Mouse (Mus musculus) ES-E14 (cell line): ENCODE results near the gene Psg16. TPM values are rescaled to one million over a fixed set of nuclear protein-coding genes. Genes with fewer than 3 reads are reported as not detected.

Source experiments
- DNase-seq: peaks from one replicate; pipeline ENCODE4 v3.0.0-alpha.2; 2013; ENCODE audit warnings: low read depth, low spot score
- H3K27ac ChIP-seq: 2 replicates; pipeline ENCODE4 v1.5.1; 2012; ENCODE audit warnings: low read depth, mild to moderate bottlenecking, low read length, moderate library complexity, mixed read lengths; ENCODE audit not compliant: poor library complexity, insufficient read depth, severe bottlenecking
- H3K36me3 ChIP-seq: 2 replicates; pipeline ENCODE4 v1.6.1; 2012; ENCODE audit warnings: mild to moderate bottlenecking, low read length, moderate library complexity, mixed read lengths; ENCODE audit not compliant: control insufficient read depth, poor library complexity, insufficient read depth, severe bottlenecking
- H3K4me1 ChIP-seq, 2 experiments: fragments of 150-350 bp in 1 of 2; sonication (generic) in 1 of 2; 2 replicates each; pipeline ENCODE4 v1.6.1; 2012; ENCODE audit warnings: low read length in 2 of 2, mild to moderate bottlenecking in 1 of 2, mixed read lengths in 1 of 2; ENCODE audit not compliant: control insufficient read depth in 2 of 2, insufficient read depth in 2 of 2, poor library complexity in 1 of 2
- H3K4me3 ChIP-seq, 2 experiments: fragments of 150-350 bp in 1 of 2; sonication (generic) in 1 of 2; 2 replicates each; pipeline ENCODE4 v1.5.1; 2012; ENCODE audit warnings: low read length in 2 of 2, low read depth in 1 of 2, mild to moderate bottlenecking in 1 of 2, mixed read lengths in 1 of 2; ENCODE audit not compliant: insufficient read depth in 1 of 2, poor library complexity in 1 of 2, severe bottlenecking in 1 of 2
- H3K9ac ChIP-seq: 2 replicates; pipeline ENCODE4 v1.6.1; 2012; ENCODE audit warnings: low read depth, mild to moderate bottlenecking, low read length, mixed read lengths; ENCODE audit not compliant: poor library complexity, insufficient read depth, severe bottlenecking
- H3K9me3 ChIP-seq: fragments of 150-350 bp; sonication (generic); 2 replicates; pipeline ENCODE4 v1.6.1; 2012; ENCODE audit warnings: low read depth, mild to moderate bottlenecking, low read length; ENCODE audit not compliant: control insufficient read depth, insufficient read depth
- CHD2 ChIP-seq: IDR thresholded peaks from 2 replicates; pipeline ENCODE4 v1.6.1; 2014; ENCODE audit warnings: mild to moderate bottlenecking, low read depth, low read length, inconsistent platforms
- HCFC1 ChIP-seq: IDR thresholded peaks from 2 replicates; pipeline ENCODE4 v1.6.1; 2012; ENCODE audit warnings: low read length, inconsistent platforms, borderline replicate concordance; ENCODE audit not compliant: insufficient read depth
- MAFK ChIP-seq: IDR thresholded peaks from 2 replicates; pipeline ENCODE4 v1.6.1; 2014; ENCODE audit warnings: mild to moderate bottlenecking, low read depth, low read length, inconsistent platforms; ENCODE audit not compliant: insufficient read depth
- ZC3H11A ChIP-seq: IDR thresholded peaks from 2 replicates; pipeline ENCODE4 v1.6.1; 2012; ENCODE audit warnings: low read depth, mild to moderate bottlenecking, inconsistent platforms, low read length, borderline replicate concordance
- ZNF384 ChIP-seq: IDR thresholded peaks from 2 replicates; pipeline ENCODE4 v1.6.1; 2012; ENCODE audit warnings: low read depth, low read length, inconsistent platforms
- in situ Hi-C, 2 experiments: fragments of 600-800 bp; cut with MboI; formaldehyde crosslinking; loops; one replicate each; pipeline ENCODE4 v1.15.1; 2025; ENCODE audit warnings: low sequenced_read_pairs in 2 of 2, inconsistent platforms in 1 of 2; ENCODE audit not compliant: unreplicated experiment in 2 of 2
- total RNA-seq: library from RNA; depleted of rRNA; stranded (reverse); fragments of 300-350 nt; gene quantifications from 2 replicates; pipeline ENCODE4 v1.2.3, GENCODE M21; 2012

The Psg16 gene
- total RNA-seq, 1 experiment = 0.31 TPM

GRCm38 (mm10) chr7:17030239-17030638 is 43.6 kb upstream of the Psg16 start:
- Histone ChIP-seq H3K4me1 (peaks cover 0 to 12% of the 10 kb centered on the region in 2 experiments; a peak in 2 of 4 replicates), H3K9me3 (no peaks in the 10 kb centered on the region), H3K36me3 (peaks cover 5% of the 10 kb centered on the region; the same call in 1 of the 2 replicates), H3K4me3 (no peak overlapping the region), H3K9ac (no peak overlapping the region), H3K27ac (no peak overlapping the region)
- no peak for DNase-seq
- in situ Hi-C loops = no loop called here
- TF ChIP-seq ZNF384 (no peak), HCFC1 (no peak), ZC3H11A (no peak), MAFK (no peak), CHD2 (no peak)

- H3K9me3 ChIP-seq = no peaks in the 10 kb centered on the region
- no peaks in the 10 kb centered on the region for H3K36me3 ChIP-seq
- H3K4me1 ChIP-seq = no peaks in the 10 kb centered on the region
- no peak for TF ChIP-seq MAFK
- TF ChIP-seq ZNF384 = no peak
- no peak for TF ChIP-seq HCFC1
- in situ Hi-C loops = no loop called here
- H3K4me3 ChIP-seq = no peak overlapping the region
- H3K27ac ChIP-seq = no peak overlapping the region
- no peak overlapping the region for H3K9ac ChIP-seq
- no peak for DNase-seq
Measured at GRCm38 (mm10) chr7:17038018-17038695, 35.7 kb upstream of the Psg16 start.

- H3K4me3 ChIP-seq = no peak overlapping the region
- H3K36me3 ChIP-seq = 0 out of 2 replicates have a peak, but pooled peaks cover 2% of the 10 kb centered on the region
- H3K9me3 ChIP-seq = no peaks in the 10 kb centered on the region
- H3K27ac ChIP-seq = no peak overlapping the region
- no peaks in the 10 kb centered on the region for H3K4me1 ChIP-seq
- no peak for TF ChIP-seq ZNF384
- TF ChIP-seq MAFK = no peak
- TF ChIP-seq CHD2 = no peak
- H3K9ac ChIP-seq = no peak overlapping the region
- DNase-seq = no peak
- in situ Hi-C loops = no loop called here
Measured at GRCm38 (mm10) chr7:17039373-17039772, 34.5 kb upstream of the Psg16 start.

- no peak overlapping the region for H3K27ac ChIP-seq
- no peak for TF ChIP-seq MAFK
- H3K4me3 ChIP-seq = no peak overlapping the region
- no peak overlapping the region for H3K9ac ChIP-seq
- H3K36me3 ChIP-seq = peaks cover 8% of the 10 kb centered on the region; the same call in 1 of the 2 replicates
- DNase-seq = no peak
- in situ Hi-C loops = no loop called here
- H3K4me1 ChIP-seq = peaks cover 0 to 6% of the 10 kb centered on the region in 2 experiments; a peak in 2 of 4 replicates
- H3K9me3 ChIP-seq = no peaks in the 10 kb centered on the region
Measured at GRCm38 (mm10) chr7:17045743-17046142, 28.1 kb upstream of the Psg16 start.
